Mouse (Mus musculus): Measurements from ENCODE around the gene Kcna5. TPM values are rescaled to one million over a fixed set of nuclear protein-coding genes. Genes with fewer than 3 reads are reported as not detected.

Gene Kcna5
- total and polyA plus RNA-seq, 2 experiments: under 0.01 TPM; not detected in 1

- no peak overlapping the region for H3K9ac ChIP-seq (ENCODE audit: low read depth, low read length)
- no peak overlapping the region for H3K4me3 ChIP-seq (ENCODE audit: insufficient read depth, low read depth, low read length)
- DNase-seq (ENCODE audit: extremely low read depth, low read depth, low spot score): no peak
- WGBS: 79% methylated on average over 7 of the region's 7 CpGs
- no peak overlapping the region for H3K27ac ChIP-seq (replicated peaks; ENCODE audit: insufficient read depth, low read depth, low read length)
- H3K4me1 ChIP-seq (ENCODE audit: control insufficient read depth, insufficient read depth, low read length): no peaks in the 10 kb centered on the region
- TF ChIP-seq POLR2A (IDR thresholded peaks at IDR 0.05; ENCODE audit: extremely low read depth, insufficient read depth, low read length): no peak
- TF ChIP-seq CTCF (IDR thresholded peaks at IDR 0.05; ENCODE audit: low read depth, low read length): no peak
- H3K79me2 ChIP-seq (ENCODE audit: control insufficient read depth, insufficient read depth, low read length): no peaks in the 10 kb centered on the region
- H3K27me3 ChIP-seq (ENCODE audit: control insufficient read depth, insufficient read depth, low read length): no peaks in the 10 kb centered on the region
- no peaks in the 10 kb centered on the region for H3K36me3 ChIP-seq (ENCODE audit: control insufficient read depth, insufficient read depth, low read length)
Observed at GRCm38 (mm10) chr6:126574778-126575177, 39.6 kb upstream of the Kcna5 start.

- Histone ChIP-seq H3K36me3 (ENCODE audit: control insufficient read depth, insufficient read depth, low read length) (no peaks in the 10 kb centered on the region), H3K79me2 (ENCODE audit: control insufficient read depth, insufficient read depth, low read length) (no peaks in the 10 kb centered on the region), H3K27ac (replicated peaks; ENCODE audit: insufficient read depth, low read depth, low read length) (no peak overlapping the region), H3K27me3 (ENCODE audit: control insufficient read depth, insufficient read depth, low read length) (no peaks in the 10 kb centered on the region), H3K9ac (ENCODE audit: low read depth, low read length) (no peak overlapping the region), H3K4me1 (ENCODE audit: control insufficient read depth, insufficient read depth, low read length) (no peaks in the 10 kb centered on the region), H3K4me3 (ENCODE audit: insufficient read depth, low read depth, low read length) (no peak overlapping the region)
- TF ChIP-seq POLR2A (IDR thresholded peaks at IDR 0.05; ENCODE audit: extremely low read depth, insufficient read depth, low read length) (no peak), CTCF (IDR thresholded peaks at IDR 0.05; ENCODE audit: low read depth, low read length) (no peak)
- peak; percentile 30 for DNase-seq (ENCODE audit: extremely low read depth, low read depth, low spot score)
- WGBS: 39% methylated on average over 5 of the region's 5 CpGs
Observed at GRCm38 (mm10) chr6:126573021-126573420, 37.8 kb upstream of the Kcna5 start.

- no peak for DNase-seq (ENCODE audit: extremely low read depth, low read depth, low spot score)
- H3K36me3 ChIP-seq (ENCODE audit: control insufficient read depth, insufficient read depth, low read length): no peaks in the 10 kb centered on the region
- WGBS: 65% methylated on average over 7 of the region's 7 CpGs
- no peaks in the 10 kb centered on the region for H3K79me2 ChIP-seq (ENCODE audit: control insufficient read depth, insufficient read depth, low read length)
- no peak overlapping the region for H3K27ac ChIP-seq (replicated peaks; ENCODE audit: insufficient read depth, low read depth, low read length)
- H3K27me3 ChIP-seq (ENCODE audit: control insufficient read depth, insufficient read depth, low read length): no peaks in the 10 kb centered on the region
- no peaks in the 10 kb centered on the region for H3K4me1 ChIP-seq (ENCODE audit: control insufficient read depth, insufficient read depth, low read length)
- H3K9ac ChIP-seq (ENCODE audit: low read depth, low read length): no peak overlapping the region
- H3K4me3 ChIP-seq (ENCODE audit: insufficient read depth, low read depth, low read length): no peak overlapping the region
- TF ChIP-seq CTCF (IDR thresholded peaks at IDR 0.05; ENCODE audit: low read depth, low read length): no peak
- TF ChIP-seq POLR2A (IDR thresholded peaks at IDR 0.05; ENCODE audit: extremely low read depth, insufficient read depth, low read length): no peak
Observed at GRCm38 (mm10) chr6:126569809-126570208, 34.6 kb upstream of the Kcna5 start.

GRCm38 (mm10) chr6:126568046-126568830, 33.0 kb upstream of the Kcna5 start:
- Histone ChIP-seq H3K4me1 (ENCODE audit: control insufficient read depth, insufficient read depth, low read length) (no peaks in the 10 kb centered on the region), H3K27ac (replicated peaks; ENCODE audit: insufficient read depth, low read depth, low read length) (no peak overlapping the region), H3K4me3 (ENCODE audit: insufficient read depth, low read depth, low read length) (no peak overlapping the region), H3K9ac (ENCODE audit: low read depth, low read length) (no peak overlapping the region), H3K36me3 (ENCODE audit: control insufficient read depth, insufficient read depth, low read length) (no peaks in the 10 kb centered on the region), H3K79me2 (ENCODE audit: control insufficient read depth, insufficient read depth, low read length) (no peaks in the 10 kb centered on the region), H3K27me3 (ENCODE audit: control insufficient read depth, insufficient read depth, low read length) (no peaks in the 10 kb centered on the region)
- TF ChIP-seq POLR2A (IDR thresholded peaks at IDR 0.05; ENCODE audit: extremely low read depth, insufficient read depth, low read length): no peak
- no peak for TF ChIP-seq CTCF (IDR thresholded peaks at IDR 0.05; ENCODE audit: low read depth, low read length)
- 77% methylated on average over 14 of the region's 14 CpGs for WGBS
- no peak for DNase-seq (ENCODE audit: extremely low read depth, low read depth, low spot score)

- no peaks in the 10 kb centered on the region for H3K79me2 ChIP-seq (ENCODE audit: control insufficient read depth, insufficient read depth, low read length)
- 87% methylated on average over 9 of the region's 9 CpGs for WGBS
- no peak overlapping the region for H3K4me3 ChIP-seq (ENCODE audit: insufficient read depth, low read depth, low read length)
- H3K36me3 ChIP-seq (ENCODE audit: control insufficient read depth, insufficient read depth, low read length): no peaks in the 10 kb centered on the region
- H3K27me3 ChIP-seq (ENCODE audit: control insufficient read depth, insufficient read depth, low read length): no peaks in the 10 kb centered on the region
- H3K4me1 ChIP-seq (ENCODE audit: control insufficient read depth, insufficient read depth, low read length): no peaks in the 10 kb centered on the region
- H3K27ac ChIP-seq (replicated peaks; ENCODE audit: insufficient read depth, low read depth, low read length): no peak overlapping the region
- DNase-seq (ENCODE audit: extremely low read depth, low read depth, low spot score): no peak
- no peak overlapping the region for H3K9ac ChIP-seq (ENCODE audit: low read depth, low read length)
- no peak for TF ChIP-seq POLR2A (IDR thresholded peaks at IDR 0.05; ENCODE audit: extremely low read depth, insufficient read depth, low read length)
Observed at GRCm38 (mm10) chr6:126567326-126567725, 32.1 kb upstream of the Kcna5 start.

GRCm38 (mm10) chr6:126564376-126564775, 29.2 kb upstream of the Kcna5 start:
- TF ChIP-seq POLR2A (IDR thresholded peaks at IDR 0.05; ENCODE audit: extremely low read depth, insufficient read depth, low read length): no peak
- H3K27ac ChIP-seq (replicated peaks; ENCODE audit: insufficient read depth, low read depth, low read length): no peak overlapping the region
- H3K79me2 ChIP-seq (ENCODE audit: control insufficient read depth, insufficient read depth, low read length): no peaks in the 10 kb centered on the region
- H3K9ac ChIP-seq (ENCODE audit: low read depth, low read length): no peak overlapping the region
- H3K4me1 ChIP-seq (ENCODE audit: control insufficient read depth, insufficient read depth, low read length): no peaks in the 10 kb centered on the region; the same call in 1 of the 2 replicates
- H3K27me3 ChIP-seq (ENCODE audit: control insufficient read depth, insufficient read depth, low read length): no peaks in the 10 kb centered on the region
- 53% methylated on average over 6 of the region's 6 CpGs for WGBS
- no peak overlapping the region for H3K4me3 ChIP-seq (ENCODE audit: insufficient read depth, low read depth, low read length)
- DNase-seq (ENCODE audit: extremely low read depth, low read depth, low spot score): no peak
- no peaks in the 10 kb centered on the region for H3K36me3 ChIP-seq (ENCODE audit: control insufficient read depth, insufficient read depth, low read length)

Data from liver, adult 2 months (tissue).